Mouse (Mus musculus): Measurements from ENCODE around the gene Ephb2. TPM values are rescaled to one million over a fixed set of nuclear protein-coding genes. Genes with fewer than 3 reads are reported as not detected.

Ephb2 gene
- polyA plus RNA-seq, 1 experiment from 2014 or later: 30.8 TPM

DNA sequence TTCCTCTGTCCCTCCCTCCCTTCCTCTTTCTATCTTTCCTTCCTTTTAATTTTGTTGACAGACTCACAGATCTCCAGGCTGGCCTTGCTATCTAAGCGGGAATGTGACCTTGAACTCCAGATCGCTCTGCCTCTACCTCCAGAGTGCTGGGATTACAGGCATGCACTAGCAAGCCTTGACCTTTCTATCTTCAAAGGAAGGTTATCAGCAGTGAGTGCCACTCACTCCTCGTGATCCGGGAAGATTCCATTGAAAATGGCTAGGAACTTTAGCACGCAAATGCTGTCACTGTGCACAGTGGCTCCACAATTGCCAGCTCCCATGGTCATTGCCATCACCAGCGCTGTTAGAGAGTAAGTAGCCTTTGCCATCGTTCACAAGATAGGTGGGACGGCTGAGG is 156.6 kb downstream of the Ephb2 start:
- H3K9ac ChIP-seq: no peak overlapping the region
- ATAC-seq (ENCODE audit: low FRiP score): no peak
- H3K27me3 ChIP-seq: no peaks in the 10 kb centered on the region
- H3K36me3 ChIP-seq: peaks cover 41% of the 10 kb centered on the region
- no peak overlapping the region for H3K4me2 ChIP-seq (replicated peaks)
- 78% methylated on average over 8 of the region's 8 CpGs for WGBS
- H3K4me1 ChIP-seq: peaks cover 44% of the 10 kb centered on the region
- H3K9me3 ChIP-seq (replicated peaks): no peaks in the 10 kb centered on the region
- H3K4me3 ChIP-seq: no peak overlapping the region
- H3K27ac ChIP-seq: peak overlapping the region; percentile 18; the same call in 1 of the 2 replicates

DNA sequence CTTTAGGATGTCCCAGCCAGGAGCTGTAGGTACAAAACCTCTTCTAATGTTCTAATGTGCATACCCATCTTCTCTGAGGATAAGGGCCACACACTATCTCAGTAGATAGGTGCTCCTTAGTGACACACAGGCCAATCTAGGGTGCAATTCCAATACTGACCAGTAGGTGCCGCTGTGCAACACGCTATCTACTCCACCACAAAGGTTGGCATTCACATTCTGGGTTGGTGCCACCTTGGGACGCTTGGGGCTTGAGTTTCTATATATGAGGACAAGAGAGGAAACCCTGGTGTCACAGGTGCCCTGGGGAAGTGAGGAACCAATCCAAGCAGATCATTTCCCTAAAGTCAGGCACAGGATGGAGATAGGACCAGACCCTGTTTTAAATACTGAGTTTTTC is 157.3 kb downstream of the Ephb2 start:
- Histone ChIP-seq H3K27me3 (no peaks in the 10 kb centered on the region), H3K9ac (no peak overlapping the region), H3K27ac (0 out of 2 replicates have a peak overlapping the region, but pooled peaks have one; percentile 18), H3K36me3 (peaks cover 42% of the 10 kb centered on the region), H3K4me2 (replicated peaks) (no peak overlapping the region), H3K9me3 (replicated peaks) (no peaks in the 10 kb centered on the region), H3K4me1 (peaks cover 42% of the 10 kb centered on the region), H3K4me3 (no peak overlapping the region)
- WGBS: 4% methylated on average over 3 of the region's 3 CpGs
- peak; percentile 39; the same call in 1 of the 2 replicates for ATAC-seq (ENCODE audit: low FRiP score)

DNA sequence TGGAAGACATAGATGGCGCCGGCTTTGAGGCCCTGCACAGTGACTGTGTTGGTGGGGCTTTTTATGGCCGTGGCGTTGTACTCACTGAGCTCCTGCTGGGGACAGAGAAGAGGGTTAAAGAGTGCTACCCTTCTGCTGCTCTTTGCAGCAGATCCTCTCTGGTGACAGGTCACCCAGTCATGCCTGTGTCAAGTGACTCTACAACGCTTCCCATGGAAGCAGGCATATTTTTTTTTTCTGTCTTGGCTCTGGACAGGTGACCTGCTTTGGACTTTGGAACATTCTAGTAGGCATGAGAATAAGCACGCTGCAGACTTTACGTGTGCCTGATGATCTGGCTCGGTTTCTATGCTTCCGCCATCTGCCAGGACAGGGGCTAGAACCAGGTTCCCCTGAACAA is 160.3 kb downstream of the Ephb2 start:
- no peaks in the 10 kb centered on the region for H3K9me3 ChIP-seq (replicated peaks)
- no peak for ATAC-seq (ENCODE audit: low FRiP score)
- no peaks in the 10 kb centered on the region for H3K27me3 ChIP-seq
- 93% methylated on average over 9 of the region's 9 CpGs for whole genome bisulfite sequencing
- no peak overlapping the region for H3K9ac ChIP-seq
- H3K4me1 ChIP-seq: peaks cover 14% of the 10 kb centered on the region
- no peak overlapping the region for H3K27ac ChIP-seq
- H3K36me3 ChIP-seq: peaks cover 51% of the 10 kb centered on the region
- H3K4me2 ChIP-seq (replicated peaks): no peak overlapping the region
- H3K4me3 ChIP-seq: no peak overlapping the region

DNA sequence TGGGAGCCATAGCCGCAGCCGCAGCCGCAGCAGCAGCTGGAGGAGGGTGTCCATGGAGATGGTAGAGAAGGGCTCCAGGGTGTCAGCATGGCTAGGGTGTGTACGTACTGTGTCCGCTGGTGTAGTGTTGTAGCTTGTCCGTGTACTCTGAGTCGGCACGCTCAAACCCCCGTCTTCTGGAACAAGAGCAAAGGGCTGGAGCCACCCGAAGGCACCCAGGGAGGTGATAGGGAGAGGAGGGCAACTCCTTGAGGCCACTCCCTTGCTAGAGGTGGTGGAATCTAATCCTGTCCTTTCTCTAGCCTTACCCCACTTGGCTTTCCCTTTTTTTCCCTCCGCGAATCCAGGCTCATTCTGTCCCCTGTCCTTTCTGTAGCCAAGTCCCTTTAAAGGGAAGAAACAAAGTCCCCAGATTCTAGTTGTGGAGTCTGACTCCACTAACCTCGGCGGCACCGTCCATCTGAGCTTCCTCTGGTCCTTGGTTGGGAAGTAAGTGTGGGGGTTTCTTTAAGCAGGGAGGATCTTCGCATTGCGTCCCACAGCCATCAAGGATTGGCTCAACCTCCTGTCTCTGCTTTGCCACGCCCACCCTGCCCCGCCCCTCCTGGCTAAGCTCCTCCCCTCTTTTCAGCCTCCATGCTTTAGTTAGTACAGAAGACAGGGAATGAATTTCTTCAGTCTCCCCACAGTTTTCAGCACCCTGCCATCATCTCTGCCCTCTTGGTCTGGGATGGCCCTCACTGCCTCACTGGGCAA is 163.3 kb downstream of the Ephb2 start:
- no peak overlapping the region for H3K9ac ChIP-seq
- H3K4me3 ChIP-seq: no peak overlapping the region
- 92% methylated on average over 19 of the region's 19 CpGs for WGBS
- H3K36me3 ChIP-seq: peaks cover 74% of the 10 kb centered on the region
- H3K27me3 ChIP-seq: no peaks in the 10 kb centered on the region
- no peak for ATAC-seq (ENCODE audit: low FRiP score)
- H3K27ac ChIP-seq: no peak overlapping the region
- no peak overlapping the region for H3K4me2 ChIP-seq (replicated peaks)
- no peaks in the 10 kb centered on the region for H3K9me3 ChIP-seq (replicated peaks)
- 0 out of 2 replicates have a peak, but pooled peaks cover 3% of the 10 kb centered on the region for H3K4me1 ChIP-seq

DNA sequence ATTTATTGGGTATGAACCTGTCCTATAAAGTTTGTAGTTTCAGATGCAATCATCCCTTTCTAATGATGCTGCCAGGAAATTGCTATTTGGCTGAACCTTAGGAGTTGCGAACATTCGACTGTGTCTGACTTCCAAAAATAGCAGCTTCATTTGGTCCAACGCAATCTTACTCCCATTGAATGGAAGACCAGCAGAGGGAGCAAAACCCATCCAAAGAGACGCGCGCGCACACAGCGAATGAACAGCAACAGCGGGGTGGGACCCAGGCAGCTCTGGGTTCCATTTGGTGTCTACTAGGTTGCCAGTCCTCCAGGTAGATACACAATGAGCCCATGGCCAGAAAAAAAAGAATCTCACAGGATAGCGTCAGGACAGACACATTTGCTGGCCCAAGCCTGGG is 168.0 kb downstream of the Ephb2 start:
- no peak overlapping the region for H3K9ac ChIP-seq
- H3K36me3 ChIP-seq: peaks cover 81% of the 10 kb centered on the region
- H3K27me3 ChIP-seq: no peaks in the 10 kb centered on the region
- no peak overlapping the region for H3K4me2 ChIP-seq (replicated peaks)
- H3K27ac ChIP-seq: no peak overlapping the region
- ATAC-seq (ENCODE audit: low FRiP score): no peak
- H3K9me3 ChIP-seq (replicated peaks): 0 out of 2 replicates have a peak, but pooled peaks cover 7% of the 10 kb centered on the region
- no peak overlapping the region for H3K4me3 ChIP-seq
- H3K4me1 ChIP-seq: no peaks in the 10 kb centered on the region
- WGBS: 75% methylated on average over 10 of the region's 10 CpGs

DNA sequence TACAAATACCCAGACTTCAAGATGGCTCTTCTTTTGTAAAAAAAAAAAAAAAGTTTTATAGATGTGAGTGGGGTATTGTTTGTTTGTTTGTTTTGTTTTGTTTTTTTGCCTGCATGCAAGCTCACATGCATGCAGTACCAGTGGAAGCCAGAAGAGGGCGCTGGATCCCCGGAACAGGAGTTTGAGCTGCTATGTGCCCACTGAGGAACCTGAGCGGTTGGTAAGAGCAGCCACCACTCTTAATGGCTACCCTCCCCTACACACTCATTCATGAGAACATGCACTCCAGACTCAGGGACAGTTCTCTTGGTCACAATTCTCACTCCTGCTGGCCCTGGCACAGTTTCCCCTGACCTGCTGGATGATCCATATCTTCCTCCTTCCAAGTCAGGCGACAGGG is 169.8 kb downstream of the Ephb2 start:
- no peaks in the 10 kb centered on the region for H3K4me1 ChIP-seq
- H3K27me3 ChIP-seq: no peaks in the 10 kb centered on the region
- no peak overlapping the region for H3K4me3 ChIP-seq
- 0 out of 2 replicates have a peak, but pooled peaks cover 7% of the 10 kb centered on the region for H3K9me3 ChIP-seq (replicated peaks)
- H3K9ac ChIP-seq: no peak overlapping the region
- H3K4me2 ChIP-seq (replicated peaks): no peak overlapping the region
- 69% methylated on average over 4 of the region's 4 CpGs for WGBS
- ATAC-seq (ENCODE audit: low FRiP score): no peak
- H3K27ac ChIP-seq: no peak overlapping the region
- peaks cover 74% of the 10 kb centered on the region for H3K36me3 ChIP-seq

DNA sequence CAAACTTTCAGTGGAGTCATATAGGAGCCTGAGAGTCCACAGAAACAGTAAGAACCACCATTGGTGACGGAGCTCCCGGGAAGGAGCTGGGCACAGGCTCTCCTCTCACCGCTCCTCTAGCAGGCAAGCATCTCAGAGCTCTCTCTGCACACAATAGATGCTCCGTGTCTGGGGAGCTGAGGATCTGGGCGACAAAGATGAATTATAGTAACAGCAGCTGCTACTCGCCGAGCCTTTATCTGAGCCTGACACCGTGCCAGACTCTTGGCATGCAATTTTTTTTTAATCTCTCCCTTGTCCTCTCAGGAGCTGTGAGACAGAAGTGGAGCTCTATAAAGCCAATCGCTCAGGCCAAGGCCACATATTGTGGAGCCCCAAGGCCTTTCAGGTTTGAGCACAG is 170.7 kb downstream of the Ephb2 start:
- Histone ChIP-seq H3K9ac (no peak overlapping the region), H3K9me3 (replicated peaks) (0 out of 2 replicates have a peak, but pooled peaks cover 7% of the 10 kb centered on the region), H3K27ac (peak overlapping the region; percentile 24; the same call in 1 of the 2 replicates), H3K36me3 (peaks cover 77% of the 10 kb centered on the region), H3K4me1 (no peaks in the 10 kb centered on the region), H3K27me3 (no peaks in the 10 kb centered on the region), H3K4me3 (no peak overlapping the region), H3K4me2 (replicated peaks) (no peak overlapping the region)
- no peak for ATAC-seq (ENCODE audit: low FRiP score)
- WGBS: 60% methylated on average over 9 of the region's 9 CpGs

DNA sequence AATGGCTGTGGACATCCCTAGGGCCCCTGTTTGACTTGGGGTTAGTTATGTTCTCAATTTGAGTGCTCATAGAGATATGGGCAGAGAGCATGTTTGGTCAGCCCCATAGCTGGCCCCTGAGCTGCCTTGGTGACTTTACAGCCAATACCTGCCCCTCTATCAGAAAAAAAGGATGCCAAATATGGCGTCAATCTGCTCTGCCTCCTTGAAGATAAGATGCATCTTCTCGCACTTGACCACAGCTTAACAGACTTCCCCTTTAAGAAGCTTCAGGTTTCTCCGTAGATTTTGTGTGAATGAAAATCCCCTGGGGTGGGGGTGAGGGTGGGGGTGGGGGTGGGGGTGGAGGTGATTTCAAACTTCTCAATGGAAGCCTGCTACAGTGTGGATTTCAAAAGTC is 177.9 kb downstream of the Ephb2 start:
- H3K4me3 ChIP-seq: no peak overlapping the region
- no peak overlapping the region for H3K9ac ChIP-seq
- no peak for ATAC-seq (ENCODE audit: low FRiP score)
- H3K4me1 ChIP-seq: 0 out of 2 replicates have a peak, but pooled peaks cover 3% of the 10 kb centered on the region
- H3K4me2 ChIP-seq (replicated peaks): no peak overlapping the region
- H3K27ac ChIP-seq: no peak overlapping the region
- 84% methylated on average over 3 of the region's 3 CpGs for WGBS
- H3K36me3 ChIP-seq: peaks cover 83% of the 10 kb centered on the region
- H3K27me3 ChIP-seq: no peaks in the 10 kb centered on the region
- no peaks in the 10 kb centered on the region for H3K9me3 ChIP-seq (replicated peaks)

DNA sequence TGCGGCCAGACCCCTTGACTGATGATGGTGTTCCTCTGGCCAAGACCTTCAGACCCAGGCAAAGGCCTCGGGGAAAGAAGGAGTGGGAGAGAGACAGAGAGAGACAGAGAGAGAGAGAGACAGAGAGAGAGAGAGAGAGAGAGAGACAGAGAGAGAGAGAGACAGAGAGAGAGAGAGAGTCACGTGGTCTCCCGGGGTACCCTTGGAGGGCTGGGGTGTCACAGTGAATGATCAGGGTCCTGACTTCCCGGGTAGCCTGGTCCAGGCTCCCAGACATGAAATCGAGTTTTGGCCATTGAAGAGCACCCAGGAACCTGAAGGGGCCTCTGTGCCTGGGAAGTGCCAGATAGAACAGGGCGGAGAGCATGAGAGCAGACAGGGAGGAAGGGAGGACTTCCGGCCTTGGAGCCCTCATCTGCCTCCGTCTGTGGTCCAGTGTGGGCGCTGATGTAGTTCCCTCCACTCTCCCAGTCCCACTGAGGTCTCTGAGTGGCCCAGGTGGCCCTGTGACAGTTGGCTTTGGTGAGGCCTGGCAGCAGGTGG is 182.0 kb downstream of the Ephb2 start:
- peaks cover 25% of the 10 kb centered on the region for H3K4me1 ChIP-seq
- H3K36me3 ChIP-seq: peaks cover 53% of the 10 kb centered on the region

DNA sequence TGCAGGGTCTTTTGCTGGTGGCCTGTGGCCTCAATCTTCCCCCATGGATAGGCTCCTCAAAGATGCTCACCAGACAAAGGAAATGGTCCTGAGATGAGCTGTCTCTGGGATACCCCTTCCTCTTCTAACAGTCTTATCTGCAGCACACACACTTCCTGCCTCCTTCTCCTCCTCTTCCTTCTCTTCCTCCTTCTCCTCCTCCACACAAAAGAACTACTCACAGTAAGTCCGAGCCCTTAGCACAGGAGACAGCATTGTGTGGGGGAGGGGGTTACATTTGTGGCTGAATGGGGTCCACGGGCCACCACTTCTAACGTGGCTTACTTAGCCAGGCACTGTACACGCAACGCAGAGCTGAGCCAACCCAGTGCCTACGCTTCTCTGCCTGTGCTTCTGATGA is 182.8 kb downstream of the Ephb2 start:
- peak overlapping the region; percentile 57; the same call in 1 of the 2 replicates for H3K27ac ChIP-seq
- no peaks in the 10 kb centered on the region for H3K9me3 ChIP-seq (replicated peaks)
- H3K27me3 ChIP-seq: no peaks in the 10 kb centered on the region
- 0 out of 2 replicates have a peak overlapping the region, but pooled peaks have one; percentile 11 for H3K9ac ChIP-seq
- no peak overlapping the region for H3K4me3 ChIP-seq
- H3K36me3 ChIP-seq: peaks cover 46% of the 10 kb centered on the region
- 81% methylated on average over 6 of the region's 6 CpGs for WGBS
- no peak for ATAC-seq (ENCODE audit: low FRiP score)
- H3K4me2 ChIP-seq (replicated peaks): no peak overlapping the region
- H3K4me1 ChIP-seq: peaks cover 28% of the 10 kb centered on the region

More for the DNA sequence above, 182.0 kb downstream of the Ephb2 start:
- Histone ChIP-seq H3K27me3 (no peaks in the 10 kb centered on the region), H3K9me3 (replicated peaks) (no peaks in the 10 kb centered on the region), H3K9ac (no peak overlapping the region), H3K4me3 (no peak overlapping the region), H3K4me2 (replicated peaks) (no peak overlapping the region), H3K27ac (0 out of 2 replicates have a peak overlapping the region, but pooled peaks have one; percentile 12)
- ATAC-seq (ENCODE audit: low FRiP score): no peak
- 93% methylated on average over 10 of the region's 10 CpGs for WGBS

DNA sequence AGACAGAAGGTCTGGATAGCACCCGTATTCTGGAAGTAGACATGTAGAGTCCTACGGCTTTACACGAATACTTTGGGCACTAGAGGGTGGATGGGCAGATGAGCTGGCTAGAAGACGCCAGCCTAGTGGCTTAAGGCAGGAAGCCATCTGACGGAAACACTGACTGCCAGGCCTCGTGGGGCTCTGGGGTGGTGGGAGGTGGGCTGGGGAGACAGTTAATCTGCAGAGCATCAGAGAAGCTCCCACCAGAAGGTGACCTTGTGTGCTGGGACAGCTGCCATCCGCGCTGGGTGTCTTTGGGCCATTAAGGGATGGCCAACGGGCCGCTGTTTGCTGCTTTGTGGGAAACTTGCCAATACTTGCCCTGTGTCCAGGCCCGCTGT is 183.3 kb downstream of the Ephb2 start:
- 85% methylated on average over 11 of the region's 11 CpGs for WGBS
- Histone ChIP-seq H3K9ac (no peak overlapping the region), H3K27ac (peak overlapping the region; percentile 57), H3K36me3 (peaks cover 45% of the 10 kb centered on the region), H3K9me3 (replicated peaks) (no peaks in the 10 kb centered on the region), H3K4me2 (replicated peaks) (no peak overlapping the region), H3K27me3 (no peaks in the 10 kb centered on the region), H3K4me3 (no peak overlapping the region), H3K4me1 (peaks cover 28% of the 10 kb centered on the region)
- no peak for ATAC-seq (ENCODE audit: low FRiP score)

DNA sequence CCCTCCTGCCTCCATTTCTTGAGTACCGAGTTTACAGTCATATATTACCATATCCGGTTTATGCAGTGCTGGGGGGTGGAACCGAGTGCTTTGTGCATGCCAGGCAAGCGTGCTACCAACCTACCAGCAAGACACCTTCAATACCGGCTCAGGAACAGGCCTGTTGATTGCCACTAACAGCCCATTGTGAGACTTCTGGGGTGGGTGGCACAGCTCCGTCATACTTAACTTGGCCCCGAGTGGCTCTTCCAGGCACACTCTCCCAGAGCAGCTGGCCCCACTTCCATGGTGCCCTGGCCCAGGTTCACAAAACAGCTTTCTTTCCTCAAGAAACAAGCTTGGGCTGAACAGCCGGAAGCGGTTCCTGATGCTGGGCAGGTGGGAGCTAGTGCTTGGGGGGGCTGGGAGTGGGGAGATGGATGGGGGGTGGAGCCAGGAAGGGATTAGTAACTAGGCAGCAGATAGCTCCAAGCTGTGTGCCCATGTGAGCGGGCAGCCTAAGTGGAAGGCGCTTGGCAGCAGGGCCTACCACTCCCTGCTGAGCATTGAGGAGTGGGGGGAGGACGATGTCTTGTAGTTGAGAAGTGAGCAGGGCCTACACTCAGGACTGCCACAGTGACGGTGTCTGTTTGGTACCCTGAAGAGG is 183.8 kb downstream of the Ephb2 start:
- Histone ChIP-seq H3K9ac (no peak overlapping the region), H3K27ac (peak overlapping the region; percentile 57), H3K4me3 (no peak overlapping the region), H3K4me2 (replicated peaks) (no peak overlapping the region), H3K4me1 (peaks cover 28% of the 10 kb centered on the region), H3K9me3 (replicated peaks) (peaks cover under 1% of the 10 kb centered on the region; the same call in 1 of the 2 replicates), H3K27me3 (no peaks in the 10 kb centered on the region), H3K36me3 (peaks cover 40% of the 10 kb centered on the region)
- WGBS: 74% methylated on average over 13 of the region's 13 CpGs
- ATAC-seq (ENCODE audit: low FRiP score): peak; percentile 29; the same call in 1 of the 2 replicates

Measured in hindbrain, embryonic 12.5 days (tissue).